Mouse (Mus musculus) myocyte (in vitro differentiated cells): ENCODE results near the gene March1. TPM values are rescaled to one million over a fixed set of nuclear protein-coding genes. Genes with fewer than 3 reads are reported as not detected.
"Not testable (repeated sequence)": the region's sequence is repeated elsewhere in the genome, so short reads cannot be mapped to it uniquely, and the experiment has no call there.

Source experiments
- H3K27me3 ChIP-seq: one replicate; pipeline ENCODE4 v1.6.1; 2011; ENCODE audit not compliant: control insufficient read depth, insufficient read depth, insufficient read length
- H3K36me3 ChIP-seq: one replicate; pipeline ENCODE4 v1.6.1; 2011; ENCODE audit not compliant: control insufficient read depth, insufficient read depth
- H3K4me2 ChIP-seq: one replicate; pipeline ENCODE4 v1.6.1; 2011; ENCODE audit warnings: low read depth, control low read depth
- H3K4me3 ChIP-seq: one replicate; pipeline ENCODE4 v1.5.1; 2011; ENCODE audit warnings: mild to moderate bottlenecking, control low read depth, moderate library complexity
- H3K79me2 ChIP-seq: one replicate; pipeline ENCODE4 v1.6.1; 2011; ENCODE audit not compliant: control insufficient read depth, insufficient read depth
- H3ac ChIP-seq: one replicate; pipeline ENCODE4 v1.6.1; 2011; ENCODE audit not compliant: control insufficient read depth, insufficient read length
- CEBPB ChIP-seq: IDR thresholded peaks from 2 replicates; pipeline ENCODE4 v1.6.1; 2011; ENCODE audit warnings: mild to moderate bottlenecking, moderate library complexity; ENCODE audit not compliant: poor library complexity, insufficient read depth, severe bottlenecking
- E2F4 ChIP-seq: IDR thresholded peaks from one replicate; pipeline ENCODE4 v1.6.1; 2011; ENCODE audit warnings: mild to moderate bottlenecking, control low read depth, moderate library complexity; ENCODE audit not compliant: insufficient read depth
- MAX ChIP-seq: IDR thresholded peaks from one replicate; pipeline ENCODE4 v1.6.1; 2011; ENCODE audit warnings: low read depth, mild to moderate bottlenecking, control low read depth
- MYOD1 ChIP-seq, 3 experiments: IDR thresholded peaks; one replicate each; pipeline ENCODE4 v1.6.1; 2011; ENCODE audit warnings: control low read depth in 2 of 3, low read depth in 2 of 3, mild to moderate bottlenecking in 2 of 3, moderate library complexity in 1 of 3; ENCODE audit not compliant: insufficient read length in 2 of 3, control insufficient read depth in 1 of 3
- MYOG ChIP-seq, 3 experiments: IDR thresholded peaks; one replicate each; pipeline ENCODE4 v1.6.1; 2011; ENCODE audit warnings: control low read depth in 2 of 3, low read depth in 2 of 3, mild to moderate bottlenecking in 2 of 3; ENCODE audit not compliant: insufficient read length in 2 of 3, control insufficient read depth in 1 of 3, insufficient read depth in 1 of 3
- POLR2A ChIP-seq: IDR thresholded peaks from one replicate; pipeline ENCODE4 v1.6.1; 2011; ENCODE audit warnings: low read depth, mild to moderate bottlenecking, control low read depth, moderate library complexity; ENCODE audit not compliant: insufficient read length
- POLR2AphosphoS2 ChIP-seq: IDR thresholded peaks from one replicate; pipeline ENCODE4 v1.6.1; 2011; ENCODE audit warnings: low read depth, control low read depth; ENCODE audit not compliant: insufficient read length
- REST ChIP-seq: IDR thresholded peaks from one replicate; pipeline ENCODE4 v1.6.1; 2011; ENCODE audit warnings: mild to moderate bottlenecking, control low read depth, moderate library complexity; ENCODE audit not compliant: insufficient read depth, insufficient read length
- SRF ChIP-seq: IDR thresholded peaks from one replicate; pipeline ENCODE4 v1.6.1; 2011; ENCODE audit warnings: low read depth; ENCODE audit not compliant: control insufficient read depth, insufficient read length
- TCF12 ChIP-seq: IDR thresholded peaks from one replicate; pipeline ENCODE4 v1.6.1; 2011; ENCODE audit warnings: mild to moderate bottlenecking, control low read depth; ENCODE audit not compliant: poor library complexity, insufficient read depth, severe bottlenecking
- TCF3 ChIP-seq: IDR thresholded peaks from one replicate; pipeline ENCODE4 v1.6.1; 2011; ENCODE audit warnings: low read depth, control low read depth; ENCODE audit not compliant: insufficient read length
- USF1 ChIP-seq: IDR thresholded peaks from one replicate; pipeline ENCODE4 v1.6.1; 2011; ENCODE audit warnings: low read depth, mild to moderate bottlenecking, control low read depth, moderate library complexity
- polyA plus RNA-seq: library from polyadenylated mRNA; unstranded; fragments of >200 nt; fragmentation: generic; extraction: Trizol; gene quantifications from one replicate; pipeline ENCODE4 v1.2.1, GENCODE M21; 2012; ENCODE audit warnings: missing spikeins

Gene March1
- polyA plus RNA-seq, 1 experiment, result 0.06 TPM

GRCm38 (mm10) chr8:66415234-66415633, 797.5 kb downstream of the March1 start:
- H3K4me2 ChIP-seq, result no peak overlapping the region
- no peaks in the 10 kb centered on the region for H3K79me2 ChIP-seq
- no peak for TF ChIP-seq POLR2AphosphoS2
- TF ChIP-seq MYOG (IDR thresholded peaks at IDR 0.05; ENCODE audit: control insufficient read depth in 1 of 3, insufficient read depth in 1 of 3, insufficient read length in 2 of 3, low read depth in 2 of 3), result no peak
- TF ChIP-seq POLR2A, result no peak
- no peak for TF ChIP-seq MYOD1 (IDR thresholded peaks at IDR 0.05; ENCODE audit: control insufficient read depth in 1 of 3, insufficient read length in 2 of 3, low read depth in 2 of 3)
- TF ChIP-seq TCF12, result no peak
- no peak for TF ChIP-seq TCF3
- TF ChIP-seq CEBPB, result no peak
- TF ChIP-seq E2F4, result no peak
- no peak for TF ChIP-seq USF1
- no peak for TF ChIP-seq SRF
- TF ChIP-seq REST, result no peak
- no peak for TF ChIP-seq MAX
- no peak overlapping the region for H3K4me3 ChIP-seq
- H3K27me3 ChIP-seq, result no peaks in the 10 kb centered on the region
- H3ac ChIP-seq, result no peak overlapping the region
- H3K36me3 ChIP-seq, result no peaks in the 10 kb centered on the region

- not testable (repeated sequence) for H3K4me3 ChIP-seq, H3K79me2 ChIP-seq, H3K36me3 ChIP-seq, H3ac ChIP-seq, H3K27me3 ChIP-seq, H3K4me2 ChIP-seq
Observed at GRCm38 (mm10) chr8:66417591-66417990, 799.9 kb downstream of the March1 start.

GRCm38 (mm10) chr8:66430639-66431038, 812.9 kb downstream of the March1 start:
- H3K36me3 ChIP-seq, result no peaks in the 10 kb centered on the region

GRCm38 (mm10) chr8:66433577-66433976, 815.9 kb downstream of the March1 start:
- Histone ChIP-seq H3ac (no peak overlapping the region), H3K4me2 (no peak overlapping the region), H3K4me3 (no peak overlapping the region), H3K27me3 (no peaks in the 10 kb centered on the region), H3K36me3 (no peaks in the 10 kb centered on the region), H3K79me2 (no peaks in the 10 kb centered on the region)
- TF ChIP-seq TCF3 (no peak), POLR2AphosphoS2 (no peak), TCF12 (no peak), POLR2A (no peak), MYOD1 (IDR thresholded peaks at IDR 0.05; ENCODE audit: control insufficient read depth in 1 of 3, insufficient read length in 2 of 3, low read depth in 2 of 3) (no peak), SRF (no peak), REST (no peak), USF1 (no peak), MYOG (IDR thresholded peaks at IDR 0.05; ENCODE audit: control insufficient read depth in 1 of 3, insufficient read depth in 1 of 3, insufficient read length in 2 of 3, low read depth in 2 of 3) (no peak), MAX (no peak), E2F4 (no peak), CEBPB (no peak)

More at GRCm38 (mm10) chr8:66430639-66431038, 812.9 kb downstream of the March1 start:
- H3K79me2 ChIP-seq, result no peaks in the 10 kb centered on the region
- no peak for TF ChIP-seq E2F4
- no peak overlapping the region for H3K4me2 ChIP-seq
- no peak overlapping the region for H3ac ChIP-seq
- H3K27me3 ChIP-seq, result no peaks in the 10 kb centered on the region
- no peak overlapping the region for H3K4me3 ChIP-seq

- no peak for TF ChIP-seq REST
- TF ChIP-seq TCF3, result no peak
- TF ChIP-seq MYOG (IDR thresholded peaks at IDR 0.05; ENCODE audit: control insufficient read depth in 1 of 3, insufficient read depth in 1 of 3, insufficient read length in 2 of 3, low read depth in 2 of 3), result no peak
- no peak for TF ChIP-seq SRF
- TF ChIP-seq TCF12, result no peak
- TF ChIP-seq POLR2AphosphoS2, result no peak
- no peak for TF ChIP-seq CEBPB
- TF ChIP-seq USF1, result no peak
- H3K36me3 ChIP-seq, result no peaks in the 10 kb centered on the region
- H3K79me2 ChIP-seq, result no peaks in the 10 kb centered on the region
- H3K4me3 ChIP-seq, result no peak overlapping the region
- H3K4me2 ChIP-seq, result no peak overlapping the region
- no peak overlapping the region for H3ac ChIP-seq
- H3K27me3 ChIP-seq, result no peaks in the 10 kb centered on the region
Observed at GRCm38 (mm10) chr8:66436804-66437203, 819.1 kb downstream of the March1 start.
